Mouse (Mus musculus): ENCODE measurements at regions not wholly inside any gene's neighbourhood (a gene's known extent, or its start where the extent isn't known, plus 50 kb on each side); places are given as distances from the start of the nearest gene placed in this dataset.

DNA sequence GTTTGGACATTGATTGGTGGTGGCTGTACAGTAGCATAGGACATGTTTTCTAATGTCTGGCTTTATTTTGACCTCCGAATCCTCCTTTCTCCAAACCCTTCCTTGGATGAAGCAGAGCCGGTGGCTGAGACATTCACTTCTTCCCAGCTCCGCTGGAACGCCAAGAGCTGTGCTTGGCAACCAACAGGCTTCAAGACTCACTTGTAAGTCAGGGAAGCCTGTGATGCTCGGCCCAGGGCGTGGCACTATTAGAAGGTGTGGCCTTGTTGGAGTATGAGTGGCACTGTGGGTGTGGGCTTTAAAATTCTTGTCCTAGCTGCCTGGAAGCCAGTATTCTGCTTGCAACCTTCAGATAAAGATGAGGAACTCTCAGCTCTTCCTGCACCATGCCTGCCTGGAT, 132.0 kb upstream of the Clint1 start:
- no peak for TF ChIP-seq MAX (IDR thresholded peaks at IDR 0.05; ENCODE audit: low read depth)
- TF ChIP-seq USF1 (IDR thresholded peaks at IDR 0.05; ENCODE audit: low read depth), result no peak
- TF ChIP-seq E2F4 (IDR thresholded peaks at IDR 0.05; ENCODE audit: insufficient read depth), result no peak
- no peak for TF ChIP-seq POLR2A (IDR thresholded peaks at IDR 0.05; ENCODE audit: insufficient read length, low read depth)
- TF ChIP-seq MYOG (IDR thresholded peaks at IDR 0.05; ENCODE audit: control insufficient read depth in 1 of 3, insufficient read depth in 1 of 3, insufficient read length in 2 of 3, low read depth in 2 of 3), result no peak
- TF ChIP-seq MYOD1 (IDR thresholded peaks at IDR 0.05; ENCODE audit: control insufficient read depth in 1 of 3, insufficient read length in 2 of 3, low read depth in 2 of 3), result no peak
- TF ChIP-seq CEBPB (IDR thresholded peaks at IDR 0.05; ENCODE audit: insufficient read depth, poor library complexity, severe bottlenecking), result no peak
- no peak for TF ChIP-seq TCF12 (IDR thresholded peaks at IDR 0.05; ENCODE audit: insufficient read depth, poor library complexity, severe bottlenecking)
